Mouse (Mus musculus) liver, embryonic 14.5 days (tissue): ENCODE data around the gene Lrrc8a. TPM values are rescaled to one million over a fixed set of nuclear protein-coding genes. Genes with fewer than 3 reads are reported as not detected.
A peak's percentile ranks its signal among the peaks of the same experiment; 100 is the strongest.

Source experiments
- ATAC-seq: fragments of 200-750 bp; cut with Nextera tagmentation; 2 replicates; pipeline ENCODE4 v1.8.0; 2017; ENCODE audit warnings: moderate number of reproducible peaks, mild to moderate bottlenecking, moderate library complexity; ENCODE audit not compliant: insufficient read depth
- DNase-seq, 3 experiments: peaks; one replicate each; pipeline ENCODE4 v3.0.0-alpha.2; 2012 to 2013; ENCODE audit warnings: low read depth in 3 of 3, low spot score in 3 of 3
- H3K27ac ChIP-seq: fragments of 300-500 bp; sonication (generic); 2 replicates; pipeline ENCODE4 v1.5.1; 2014; ENCODE audit warnings: moderate library complexity, mild to moderate bottlenecking, control low read depth, inconsistent platforms
- H3K27me3 ChIP-seq: fragments of 300-500 bp; sonication (generic); 2 replicates; pipeline ENCODE4 v1.6.1; 2014; ENCODE audit warnings: mild to moderate bottlenecking, low read length, moderate library complexity; ENCODE audit not compliant: control insufficient read depth, insufficient read depth
- H3K36me3 ChIP-seq: fragments of 300-500 bp; sonication (generic); replicated peaks from 2 replicates; pipeline ENCODE4 v1.6.1; 2014; ENCODE audit warnings: low read depth; ENCODE audit not compliant: control insufficient read depth, insufficient read depth
- H3K4me1 ChIP-seq, 2 experiments: fragments of 200-500 bp in 1 of 2; fragments of 300-500 bp in 1 of 2; sonication (generic) in 1 of 2; replicated peaks; 2 replicates each; pipeline ENCODE4 v1.6.1; 2012 to 2014; ENCODE audit warnings: antibody characterized with exemption in 1 of 2, inconsistent platforms in 1 of 2, low read length in 1 of 2; ENCODE audit not compliant: control insufficient read depth in 2 of 2, insufficient read depth in 2 of 2
- H3K4me2 ChIP-seq: fragments of 300-500 bp; sonication (generic); 2 replicates; pipeline ENCODE4 v1.6.1; 2014; ENCODE audit warnings: low read depth, mild to moderate bottlenecking, control low read depth, moderate library complexity
- H3K4me3 ChIP-seq, 2 experiments: fragments of 200-500 bp in 1 of 2; fragments of 300-500 bp in 1 of 2; sonication (generic) in 1 of 2; 2 replicates each; pipeline ENCODE4 v1.5.1; 2012 to 2014; ENCODE audit warnings: low read depth in 2 of 2, low read length in 2 of 2, mild to moderate bottlenecking in 2 of 2, control low read depth in 1 of 2, inconsistent platforms in 1 of 2, moderate library complexity in 1 of 2; ENCODE audit not compliant: insufficient read depth in 1 of 2
- H3K9ac ChIP-seq: fragments of 300-500 bp; sonication (generic); replicated peaks from 2 replicates; pipeline ENCODE4 v1.6.1; 2014; ENCODE audit warnings: mild to moderate bottlenecking, control low read depth, moderate library complexity
- H3K9me3 ChIP-seq: fragments of 300-500 bp; sonication (generic); 2 replicates; pipeline ENCODE4 v1.6.1; 2016; ENCODE audit warnings: low read length, mixed read lengths; ENCODE audit not compliant: control insufficient read depth
- CTCF ChIP-seq: IDR thresholded peaks from 2 replicates; pipeline ENCODE4 v1.5.1; 2016; ENCODE audit warnings: antibody characterized with exemption, low read depth, control low read depth
- EP300 ChIP-seq: IDR thresholded peaks from 2 replicates; pipeline ENCODE4 v1.6.1; 2016; ENCODE audit warnings: antibody characterized with exemption, low read depth
- WGBS: fragments of 180-500 bp; shearing (Covaris S2); extraction: QIAGEN DNeasy Blood & Tissue Kit; methylation state at CpG from one replicate; pipeline ENCODE4 v1.1.7; 2014; ENCODE audit not compliant: insufficient replicate concordance; 5-methylcytosine and 5-hydroxymethylcytosine counted together
- polyA plus RNA-seq, 2 experiments: library from polyadenylated mRNA; depleted of rRNA in 1 of 2; stranded (reverse) in 1 of 2; unstranded in 1 of 2; fragments of >200 nt; fragmentation: Nextera tagmentation in 1 of 2; extraction: Ambion mirVana in 1 of 2; gene quantifications; 2 replicates each; pipeline versions ENCODE4 v1.2.1 to v1.2.3; 2012 to 2014

Lrrc8a gene
- polyA plus RNA-seq (2012; rRNA removed) (3.4 and 3.6 TPM in 2 replicates), polyA plus RNA-seq (2014; fragmentation: Nextera tagmentation; extraction: Ambion mirVana) (10.8 and 11.8 TPM in 2 replicates)

DNA sequence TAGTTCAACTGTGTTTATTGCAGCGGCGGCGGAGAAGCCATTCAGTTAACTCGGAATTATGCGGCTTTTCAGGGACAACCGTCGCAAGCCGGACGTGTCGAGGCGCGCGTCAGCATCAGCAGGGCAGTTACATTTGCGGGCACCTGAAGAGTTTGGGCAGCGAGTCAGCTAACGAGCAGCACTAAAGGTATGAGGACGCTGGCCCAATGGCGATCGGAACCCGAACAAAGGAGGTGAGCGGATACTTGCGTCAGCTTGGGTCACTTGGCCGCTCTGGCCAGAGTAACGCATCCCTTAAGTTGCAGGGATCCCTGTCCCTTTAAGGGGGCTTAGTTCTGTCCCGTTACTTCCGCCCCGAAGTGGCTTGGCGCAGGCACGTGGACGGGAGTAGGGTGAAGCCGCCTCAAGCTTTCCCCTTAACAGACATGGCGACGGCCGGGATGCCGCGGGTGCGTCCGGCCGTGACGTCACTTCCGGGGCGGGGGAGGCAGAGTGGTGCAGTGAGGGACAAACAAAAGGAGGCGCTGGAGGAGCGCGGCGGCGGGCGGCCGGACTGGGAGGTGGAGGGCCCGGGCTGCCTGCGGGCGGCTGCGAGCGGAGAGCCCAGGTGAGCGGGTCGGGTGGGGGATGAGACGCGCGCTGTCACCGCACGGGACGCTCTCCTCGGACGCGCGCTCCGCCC is at the start of gene Lrrc8a:
Gene Lrrc8a (plus strand): TSS at position 517 of the 682 bp plus-strand sequence.
- peak within 1 kb of the TSS; percentile 94 for H3K4me2 ChIP-seq
- H3K4me1 ChIP-seq = peaks cover 12 to 31% of the 10 kb centered on the region in 2 experiments

DNA sequence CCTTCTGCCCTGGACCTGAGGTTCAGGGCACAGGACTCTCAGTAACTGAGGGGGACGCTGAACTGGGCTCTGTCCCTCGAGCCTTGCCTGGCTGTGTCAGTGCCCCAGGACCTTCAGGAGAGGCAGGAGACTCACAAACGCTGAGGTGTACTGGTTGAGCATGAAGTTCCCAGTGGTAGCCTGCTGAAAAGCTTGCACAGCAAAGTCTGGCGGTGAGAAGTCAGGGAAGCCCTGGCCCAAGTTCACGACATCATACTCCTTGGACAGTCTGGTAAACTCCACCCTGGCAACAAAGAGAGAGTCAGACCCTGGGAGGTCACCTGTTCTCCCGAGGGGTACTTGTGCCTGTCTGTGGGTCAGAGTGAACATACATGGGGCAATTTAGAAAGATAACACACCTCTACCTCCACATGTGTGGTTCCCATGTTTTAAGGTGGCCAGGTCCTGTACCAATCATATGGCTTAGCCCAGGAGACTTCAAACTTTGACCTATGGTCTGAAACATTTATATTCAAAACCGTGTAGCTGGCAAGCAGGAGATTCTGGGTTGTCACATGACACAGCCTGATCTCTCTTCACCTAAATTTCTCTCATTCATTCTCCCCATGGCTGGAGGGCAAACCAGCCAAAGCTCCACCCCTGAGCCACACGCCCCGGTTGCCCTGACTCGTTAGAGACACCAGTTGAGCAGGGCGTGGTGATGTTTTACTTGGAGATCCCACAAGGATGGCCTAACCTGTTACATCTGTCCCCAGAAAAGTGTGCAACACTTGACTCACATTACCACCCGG is 45.5 kb upstream of the Lrrc8a start:
- no peak for TF ChIP-seq EP300
- no peak for TF ChIP-seq CTCF
- no peak overlapping the region for H3K27ac ChIP-seq
- H3K9ac ChIP-seq = no peak overlapping the region; the same call in 1 of the 2 replicates
- H3K36me3 ChIP-seq = no peaks in the 10 kb centered on the region
- WGBS = 62% methylated on average over 12 of the region's 12 CpGs
- DNase-seq (no peak), ATAC-seq (no peak)
- H3K4me1 ChIP-seq = no peaks in the 10 kb centered on the region
- H3K4me3 ChIP-seq = no peak overlapping the region
- H3K9me3 ChIP-seq = no peaks in the 10 kb centered on the region
- H3K4me2 ChIP-seq = no peak overlapping the region
- H3K27me3 ChIP-seq = no peaks in the 10 kb centered on the region

More for the DNA sequence above, at the start of gene Lrrc8a:
- 0 out of 2 replicates have a peak, but pooled peaks have one; percentile 39 for TF ChIP-seq EP300
- peak; percentile 55 for TF ChIP-seq CTCF
- peak within 1 kb of the TSS; percentile 83 for H3K9ac ChIP-seq
- H3K4me3 ChIP-seq = peak within 1 kb of the TSS; percentile 84 to 94
- DNase-seq (peak; percentile 96 to 97 (median 96)), ATAC-seq (peak; percentile 95)
- H3K27ac ChIP-seq = peak within 1 kb of the TSS; percentile 53
- H3K36me3 ChIP-seq = peaks cover 10% of the 10 kb centered on the region
- H3K9me3 ChIP-seq = no peaks in the 10 kb centered on the region
- under 1% methylated on average over 67 of the region's 67 CpGs for WGBS
- H3K27me3 ChIP-seq = no peaks in the 10 kb centered on the region

DNA sequence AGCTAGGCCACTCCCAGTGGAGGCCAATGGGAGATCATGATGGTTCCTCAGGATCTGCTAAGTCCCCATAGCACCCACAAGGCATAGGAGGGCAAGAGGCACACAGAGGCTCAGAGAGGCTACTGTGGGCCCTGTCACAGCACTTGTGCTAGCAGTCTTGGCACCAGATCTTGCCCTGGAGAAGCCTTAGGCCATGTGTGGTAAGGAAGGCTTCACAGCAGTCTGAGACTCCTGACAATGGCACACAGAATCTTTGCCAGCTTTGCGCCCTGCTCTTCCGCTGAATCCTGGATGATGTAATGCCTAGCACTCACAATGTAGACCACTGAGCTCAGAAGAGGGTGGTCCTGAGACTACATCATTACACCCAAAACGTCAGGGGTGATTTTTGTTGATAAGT is 42.9 kb upstream of the Lrrc8a start:
- H3K27ac ChIP-seq = no peak overlapping the region
- ATAC-seq = no peak

DNA sequence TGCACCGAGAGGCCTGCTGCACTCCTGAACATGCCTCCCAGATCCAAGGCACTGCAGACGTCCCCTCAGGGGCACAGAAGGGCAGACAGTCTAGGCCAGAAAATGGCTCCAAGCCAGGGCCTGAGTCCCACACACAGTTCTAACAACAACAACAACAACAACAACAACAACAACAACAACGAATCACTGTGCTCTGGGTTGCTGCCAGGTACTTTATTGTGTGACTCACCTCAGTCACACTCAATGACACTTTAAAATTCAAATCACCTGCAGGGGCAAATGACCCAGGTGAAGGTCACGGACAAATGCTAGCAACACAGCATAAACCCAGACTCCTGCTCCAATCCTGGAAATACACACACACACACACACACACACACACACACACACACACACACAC is 39.5 kb upstream of the Lrrc8a start:
- no peaks in the 10 kb centered on the region for H3K9me3 ChIP-seq
- 60% methylated on average over 4 of the region's 4 CpGs for WGBS
- H3K4me1 ChIP-seq = peaks cover 0 to 16% of the 10 kb centered on the region in 2 experiments; a peak in 2 of 4 replicates
- H3K27me3 ChIP-seq = no peaks in the 10 kb centered on the region
- H3K9ac ChIP-seq = no peak overlapping the region
- DNase-seq (no peak), ATAC-seq (0 out of 2 replicates have a peak, but pooled peaks have one; percentile 32)
- TF ChIP-seq CTCF (no peak), EP300 (no peak)
- H3K4me2 ChIP-seq = no peak overlapping the region
- no peaks in the 10 kb centered on the region for H3K36me3 ChIP-seq
- no peak overlapping the region for H3K4me3 ChIP-seq
- H3K27ac ChIP-seq = no peak overlapping the region

More for the DNA sequence above, 42.9 kb upstream of the Lrrc8a start:
- no peaks in the 10 kb centered on the region for H3K36me3 ChIP-seq
- H3K4me3 ChIP-seq = no peak overlapping the region
- DNase-seq = no peak
- no peak overlapping the region for H3K9ac ChIP-seq
- no peak for TF ChIP-seq CTCF
- no peak for TF ChIP-seq EP300
- 74% methylated on average over 3 of the region's 3 CpGs for WGBS
- no peaks in the 10 kb centered on the region for H3K9me3 ChIP-seq
- peaks cover 0 to 8% of the 10 kb centered on the region in 2 experiments; a peak in 2 of 4 replicates for H3K4me1 ChIP-seq
- H3K27me3 ChIP-seq = no peaks in the 10 kb centered on the region
- H3K4me2 ChIP-seq = no peak overlapping the region

DNA sequence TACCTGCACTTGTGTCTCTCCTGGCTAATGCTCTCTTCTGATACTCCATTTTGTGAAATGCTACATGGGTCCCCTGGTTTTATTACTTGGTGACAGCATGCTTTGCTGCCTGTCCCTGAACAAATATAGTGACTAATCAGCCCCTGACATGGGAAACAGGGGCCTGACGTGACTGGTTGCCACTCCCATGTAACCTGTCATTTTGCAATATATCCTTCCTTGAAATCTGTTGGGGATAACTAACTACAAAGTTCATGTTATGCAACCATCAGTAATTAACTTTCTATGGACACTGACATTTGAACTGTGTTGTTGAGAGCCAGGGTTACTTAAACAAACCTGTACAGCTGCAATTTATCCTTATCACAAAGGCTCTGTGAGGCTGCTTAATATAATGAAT is 37.5 kb upstream of the Lrrc8a start:
- ATAC-seq (peak; percentile 40; the same call in 1 of the 2 replicates), DNase-seq (peak in 1 of 3 experiments; percentile 30)
- Histone ChIP-seq H3K4me1 (peaks cover 3 to 21% of the 10 kb centered on the region in 2 experiments; a peak in 3 of 4 replicates), H3K27ac (peak overlapping the region; percentile 47; the same call in 1 of the 2 replicates), H3K27me3 (no peaks in the 10 kb centered on the region), H3K4me3 (no peak overlapping the region), H3K9me3 (no peaks in the 10 kb centered on the region), H3K36me3 (no peaks in the 10 kb centered on the region), H3K4me2 (no peak overlapping the region), H3K9ac (no peak overlapping the region)
- TF ChIP-seq CTCF (no peak), EP300 (no peak)
- 34% methylated on average over 1 of the region's 1 CpGs for WGBS
